Mouse (Mus musculus) CH12.LX (cell line): ENCODE measurements around the gene Tfap4. TPM values are rescaled to one million over a fixed set of nuclear protein-coding genes. Genes with fewer than 3 reads are reported as not detected.

Experiments
- DNase-seq: peaks from one replicate; pipeline ENCODE4 v3.0.0-alpha.2; 2013; ENCODE audit errors: extremely low read depth
- H3K27ac ChIP-seq: 2 replicates; pipeline ENCODE4 v1.5.1; 2012; ENCODE audit warnings: low read depth, mild to moderate bottlenecking, control low read depth, moderate library complexity; ENCODE audit not compliant: insufficient read depth
- H3K27me3 ChIP-seq: replicated peaks from 2 replicates; pipeline ENCODE3; 2012; ENCODE audit warnings: inconsistent platforms
- H3K36me3 ChIP-seq, 2 experiments: replicated peaks in 1 of 2; 2 replicates each; pipeline versions ENCODE3 to v1.6.1; 2012; ENCODE audit warnings: inconsistent platforms in 1 of 2, low read length in 1 of 2, mild to moderate bottlenecking in 1 of 2, mixed read lengths in 1 of 2, moderate library complexity in 1 of 2; ENCODE audit not compliant: control insufficient read depth in 1 of 2, insufficient read depth in 1 of 2
- H3K4me1 ChIP-seq, 2 experiments: 2 replicates each; pipeline ENCODE4 v1.6.1; 2012; ENCODE audit warnings: inconsistent platforms in 1 of 2, moderate library complexity in 1 of 2; ENCODE audit not compliant: insufficient read depth in 2 of 2, control insufficient read depth in 1 of 2
- H3K4me2 ChIP-seq: 2 replicates; pipeline ENCODE4 v1.6.1; 2012; ENCODE audit warnings: low read depth, mild to moderate bottlenecking, control low read depth; ENCODE audit not compliant: poor library complexity, insufficient read depth, severe bottlenecking
- H3K4me3 ChIP-seq, 3 experiments: fragments of 150-350 bp in 1 of 3; sonication (generic) in 1 of 3; replicated peaks in 1 of 3; 2 replicates each; pipeline versions ENCODE3 to v1.5.1; 2011 to 2012; ENCODE audit warnings: low read depth in 2 of 3, low read length in 2 of 3, mild to moderate bottlenecking in 2 of 3, moderate library complexity in 2 of 3, control low read depth in 1 of 3, improper control_type of control experiment in 1 of 3, inconsistent platforms in 1 of 3, mixed read lengths in 1 of 3; ENCODE audit not compliant: poor library complexity in 1 of 3
- H3K79me2 ChIP-seq: replicated peaks from 2 replicates; pipeline ENCODE4 v1.6.1; 2012; ENCODE audit warnings: mild to moderate bottlenecking, moderate library complexity; ENCODE audit not compliant: control insufficient read depth, poor library complexity, insufficient read depth, severe bottlenecking; ENCODE audit errors: extremely low read depth
- H3K9ac ChIP-seq: 2 replicates; pipeline ENCODE4 v1.6.1; 2012; ENCODE audit warnings: low read depth, mild to moderate bottlenecking, control low read depth, moderate library complexity; ENCODE audit not compliant: insufficient read depth
- H3K9me3 ChIP-seq: replicated peaks from 2 replicates; pipeline ENCODE3; 2012; ENCODE audit warnings: low read length, inconsistent platforms, mixed read lengths
- CHD1 ChIP-seq: IDR thresholded peaks from 2 replicates; pipeline ENCODE4 v1.6.1; 2012; ENCODE audit warnings: low read depth, low read length, improper control_type of control experiment, inconsistent platforms
- CHD2 ChIP-seq: IDR thresholded peaks from 2 replicates; pipeline ENCODE4 v1.6.1; 2011; ENCODE audit warnings: low read length, improper control_type of control experiment
- CTCF ChIP-seq, 2 experiments: IDR thresholded peaks in 1 of 2; conservative IDR thresholded peaks in 1 of 2; 2 replicates each; pipeline ENCODE4 v1.5.1; 2011 to 2012; ENCODE audit warnings: low read depth in 2 of 2, low read length in 2 of 2, improper control_type of control experiment in 1 of 2, inconsistent platforms in 1 of 2, mild to moderate bottlenecking in 1 of 2, moderate library complexity in 1 of 2
- GABPA ChIP-seq: IDR thresholded peaks from 2 replicates; pipeline ENCODE4 v1.6.1; 2012; ENCODE audit warnings: low read depth, low read length, improper control_type of control experiment, inconsistent platforms; ENCODE audit not compliant: insufficient replicate concordance
- HCFC1 ChIP-seq: IDR thresholded peaks from 2 replicates; pipeline ENCODE4 v1.6.1; 2012; ENCODE audit warnings: low read depth, mild to moderate bottlenecking, inconsistent platforms, low read length, improper control_type of control experiment
- IRF4 ChIP-seq: IDR thresholded peaks from 2 replicates; pipeline ENCODE4 v1.6.1; 2014; ENCODE audit warnings: low read depth, mild to moderate bottlenecking, inconsistent platforms, low read length, improper control_type of control experiment
- JUN ChIP-seq: IDR thresholded peaks from 2 replicates; pipeline ENCODE4 v1.6.1; 2011; ENCODE audit warnings: low read depth, mild to moderate bottlenecking, low read length, improper control_type of control experiment, moderate library complexity; ENCODE audit not compliant: insufficient read depth
- MAX ChIP-seq: IDR thresholded peaks from 2 replicates; pipeline ENCODE4 v1.6.1; 2011; ENCODE audit warnings: low read length, improper control_type of control experiment
- MAZ ChIP-seq: IDR thresholded peaks from 2 replicates; pipeline ENCODE4 v1.6.1; 2012; ENCODE audit warnings: low read depth, mild to moderate bottlenecking, inconsistent platforms, low read length, improper control_type of control experiment, moderate library complexity
- MEF2A ChIP-seq: IDR thresholded peaks from 2 replicates; pipeline ENCODE4 v1.6.1; 2014; ENCODE audit warnings: low read depth, mild to moderate bottlenecking, inconsistent platforms, low read length, improper control_type of control experiment, borderline replicate concordance
- MXI1 ChIP-seq: IDR thresholded peaks from 2 replicates; pipeline ENCODE4 v1.6.1; 2011; ENCODE audit warnings: mild to moderate bottlenecking, low read depth, low read length, improper control_type of control experiment
- NELFE ChIP-seq: IDR thresholded peaks from 2 replicates; pipeline ENCODE4 v1.6.1; 2011; ENCODE audit warnings: low read depth, low read length, improper control_type of control experiment
- NRF1 ChIP-seq: IDR thresholded peaks from 2 replicates; pipeline ENCODE4 v1.6.1; 2014; ENCODE audit warnings: low read depth, mild to moderate bottlenecking, inconsistent platforms, low read length, improper control_type of control experiment, moderate library complexity
- PAX5 ChIP-seq: IDR thresholded peaks from 2 replicates; pipeline ENCODE4 v1.6.1; 2012; ENCODE audit warnings: low read length, inconsistent platforms, mixed read lengths
- RAD21 ChIP-seq: IDR thresholded peaks from 2 replicates; pipeline ENCODE4 v1.6.1; 2011; ENCODE audit warnings: low read depth, mild to moderate bottlenecking, low read length, improper control_type of control experiment, moderate library complexity
- SIN3A ChIP-seq: IDR thresholded peaks from 2 replicates; pipeline ENCODE4 v1.6.1; 2012; ENCODE audit warnings: low read length, improper control_type of control experiment, inconsistent platforms
- SMC3 ChIP-seq: IDR thresholded peaks from 2 replicates; pipeline ENCODE4 v1.6.1; 2011; ENCODE audit warnings: low read depth, low read length, improper control_type of control experiment
- UBTF ChIP-seq: IDR thresholded peaks from 2 replicates; pipeline ENCODE4 v1.6.1; 2012; ENCODE audit warnings: low read depth, mild to moderate bottlenecking, inconsistent platforms, low read length, improper control_type of control experiment, moderate library complexity
- USF1 ChIP-seq: IDR thresholded peaks from 2 replicates; pipeline ENCODE4 v1.6.1; 2014; ENCODE audit warnings: low read depth, mild to moderate bottlenecking, inconsistent platforms, low read length, improper control_type of control experiment
- USF2 ChIP-seq: conservative IDR thresholded peaks from 2 replicates; pipeline ENCODE4 v1.6.1; 2011; ENCODE audit warnings: low read depth, low read length, improper control_type of control experiment
- ZC3H11A ChIP-seq: IDR thresholded peaks from 2 replicates; pipeline ENCODE4 v1.6.1; 2012; ENCODE audit warnings: low read depth, mild to moderate bottlenecking, inconsistent platforms, low read length, improper control_type of control experiment
- ZKSCAN1 ChIP-seq: IDR thresholded peaks from 2 replicates; pipeline ENCODE4 v1.6.1; 2012; ENCODE audit warnings: low read depth, inconsistent platforms, low read length, improper control_type of control experiment, borderline replicate concordance
- ZMIZ1 ChIP-seq: IDR thresholded peaks from 2 replicates; pipeline ENCODE4 v1.6.1; 2012; ENCODE audit warnings: low read depth, mild to moderate bottlenecking, inconsistent platforms, low read length, improper control_type of control experiment
- dilution Hi-C: fragments of 300-500 bp; cut with MboI; formaldehyde crosslinking; loops from 2 replicates; pipeline ENCODE4 v1.14.3; 2020; ENCODE audit warnings: low sequenced_read_pairs; ENCODE audit not compliant: extremely low pct_unique_long_range_greater_than_20kb, extremely low pct_ligation_motif_present
- in situ Hi-C: fragments of 300-500 bp; cut with MboI; formaldehyde crosslinking; loops from 3 replicates; pipeline ENCODE4 v1.14.3; 2019; ENCODE audit warnings: low sequenced_read_pairs, low pct_ligation_motif_present, low pct_unique_long_range_greater_than_20kb, mixed read lengths
- polyA plus RNA-seq: library from polyadenylated mRNA; unstranded; fragments of >175 nt; gene quantifications from 2 replicates; pipeline ENCODE4 v1.2.1, GENCODE M21; 2012; ENCODE audit warnings: low read depth; ENCODE audit not compliant: insufficient read length
- total RNA-seq, 2 experiments: library from RNA; depleted of rRNA; stranded (reverse); fragments of 300-350 nt in 1 of 2; fragments of >200 nt in 1 of 2; gene quantifications; 2 replicates each; pipeline ENCODE4 v1.2.3; 2012 to 2014

The Tfap4 gene
- total and polyA plus RNA-seq, 3 experiments = 23.5 to 43.3 (median 24.0) TPM

GRCm38 (mm10) chr16:4552829-4553550, 6.7 kb downstream of the Tfap4 start (continued):
- no peak for TF ChIP-seq USF1
- peak; percentile 60 for TF ChIP-seq MAZ
- no peak for TF ChIP-seq ZMIZ1
- TF ChIP-seq PAX5 = no peak
- no peak for TF ChIP-seq USF2
- TF ChIP-seq HCFC1 = no peak
- no peak for TF ChIP-seq ZC3H11A
- no peak for TF ChIP-seq CHD1
- TF ChIP-seq JUN = no peak

GRCm38 (mm10) chr16:4551885-4552284, 7.8 kb downstream of the Tfap4 start:
- Histone ChIP-seq H3K4me2 (no peak overlapping the region), H3K27ac (no peak overlapping the region), H3K4me1 (peaks cover 25 to 79% of the 10 kb centered on the region in 2 experiments), H3K4me3 (no peak overlapping the region), H3K79me2 (peaks cover 16% of the 10 kb centered on the region), H3K9me3 (peaks cover 4% of the 10 kb centered on the region), H3K27me3 (no peaks in the 10 kb centered on the region), H3K9ac (0 out of 2 replicates have a peak overlapping the region, but pooled peaks have one; percentile 11), H3K36me3 (peaks cover 28 to 70% of the 10 kb centered on the region in 2 experiments)
- DNase-seq = no peak
- no peak for TF ChIP-seq PAX5
- TF ChIP-seq CHD2 = no peak
- TF ChIP-seq UBTF = no peak
- TF ChIP-seq NRF1 = no peak
- no peak for TF ChIP-seq GABPA
- TF ChIP-seq MEF2A = no peak
- no peak for TF ChIP-seq ZKSCAN1
- dilution Hi-C loops (no loop called here), in situ Hi-C loops (no loop called here)

- Histone ChIP-seq H3K9ac (no peak overlapping the region), H3K79me2 (peaks cover 8% of the 10 kb centered on the region), H3K4me1 (peaks cover 22 to 72% of the 10 kb centered on the region in 2 experiments), H3K9me3 (peaks cover 2% of the 10 kb centered on the region), H3K4me2 (no peak overlapping the region), H3K27ac (no peak overlapping the region), H3K4me3 (no peak overlapping the region), H3K27me3 (no peaks in the 10 kb centered on the region), H3K36me3 (peaks cover 35 to 70% of the 10 kb centered on the region in 2 experiments)
- dilution Hi-C loops (no loop called here), in situ Hi-C loops (no loop called here)
- DNase-seq = peak; percentile 77
- TF ChIP-seq CTCF (conservative IDR thresholded peaks at IDR 0.05 in 1 of 2, IDR thresholded peaks at IDR 0.05 in 1 of 2; ENCODE audit: low read depth in 2 of 2, low read length in 2 of 2) (peak; percentile 95 to 97), JUN (no peak), CHD1 (no peak), NRF1 (no peak), RAD21 (peak; percentile 76), MAX (peak; percentile 55; the same call in 1 of the 2 replicates), MXI1 (0 out of 2 replicates have a peak, but pooled peaks have one; percentile 4), SMC3 (peak; percentile 85), NELFE (peak; percentile 31; the same call in 1 of the 2 replicates), IRF4 (0 out of 2 replicates have a peak, but pooled peaks have one; percentile 15), SIN3A (no peak), ZC3H11A (0 out of 2 replicates have a peak, but pooled peaks have one; percentile 1)
Measured at GRCm38 (mm10) chr16:4551056-4551455, 8.6 kb downstream of the Tfap4 start.
